Mouse (Mus musculus) embryo, embryonic 9.5 days (tissue): ENCODE measurements at regions not wholly inside any gene's neighbourhood (a gene's known extent, or its start where the extent isn't known, plus 50 kb on each side); places are given as distances from the start of the nearest gene placed in this dataset.

Experiments used
- DNase-seq: peaks from one replicate; pipeline ENCODE4 v3.0.0-alpha.2; 2017; ENCODE audit errors: extremely low spot score

- no peak for DNase-seq
Observed at GRCm38 (mm10) chr10:21775911-21776761, 105.8 kb upstream of the Sgk1 start.

- no peak for DNase-seq
Observed at GRCm38 (mm10) chr10:21776762-21777080, 105.3 kb upstream of the Sgk1 start.

- DNase-seq, result no peak
Observed at GRCm38 (mm10) chr10:21777103-21777502, 104.9 kb upstream of the Sgk1 start.

- no peak for DNase-seq
Observed at GRCm38 (mm10) chr10:21783478-21783877, 98.5 kb upstream of the Sgk1 start.

GRCm38 (mm10) chr10:21785110-21785509, 96.9 kb upstream of the Sgk1 start:
- no peak for DNase-seq

GRCm38 (mm10) chr10:21785785-21786184, 96.2 kb upstream of the Sgk1 start:
- DNase-seq, result no peak

GRCm38 (mm10) chr10:21789847-21790530, 92.0 kb upstream of the Sgk1 start:
- DNase-seq, result no peak

GRCm38 (mm10) chr10:21790991-21791390, 91.0 kb upstream of the Sgk1 start:
- no peak for DNase-seq

GRCm38 (mm10) chr10:21792431-21792830, 89.6 kb upstream of the Sgk1 start:
- DNase-seq, result no peak

- no peak for DNase-seq
Observed at GRCm38 (mm10) chr10:21793641-21794040, 88.3 kb upstream of the Sgk1 start.

GRCm38 (mm10) chr10:21796386-21796785, 85.6 kb upstream of the Sgk1 start:
- no peak for DNase-seq

GRCm38 (mm10) chr10:21798103-21798502, 83.9 kb upstream of the Sgk1 start:
- DNase-seq, result no peak

- DNase-seq, result no peak
Observed at GRCm38 (mm10) chr10:21801556-21801955, 80.4 kb upstream of the Sgk1 start.

GRCm38 (mm10) chr10:21803184-21803583, 78.8 kb upstream of the Sgk1 start:
- DNase-seq, result no peak

GRCm38 (mm10) chr10:21804761-21805160, 77.2 kb upstream of the Sgk1 start:
- DNase-seq, result no peak

- DNase-seq, result no peak
Observed at GRCm38 (mm10) chr10:21805606-21806005, 76.4 kb upstream of the Sgk1 start.

- DNase-seq, result no peak
Observed at GRCm38 (mm10) chr10:21806716-21807115, 75.3 kb upstream of the Sgk1 start.

GRCm38 (mm10) chr10:21819686-21820085, 62.3 kb upstream of the Sgk1 start:
- no peak for DNase-seq

- DNase-seq, result no peak
Observed at GRCm38 (mm10) chr10:21821421-21821820, 60.6 kb upstream of the Sgk1 start.

- DNase-seq, result no peak
Observed at GRCm38 (mm10) chr10:21824418-21825025, 57.5 kb upstream of the Sgk1 start.

- no peak for DNase-seq
Observed at GRCm38 (mm10) chr10:21826793-21827504, 55.0 kb upstream of the Sgk1 start.

GRCm38 (mm10) chr10:21827505-21827844, 54.5 kb upstream of the Sgk1 start:
- DNase-seq, result no peak
